Mouse (Mus musculus): ENCODE data around the gene H2-M5.

Gene H2-M5

DNA sequence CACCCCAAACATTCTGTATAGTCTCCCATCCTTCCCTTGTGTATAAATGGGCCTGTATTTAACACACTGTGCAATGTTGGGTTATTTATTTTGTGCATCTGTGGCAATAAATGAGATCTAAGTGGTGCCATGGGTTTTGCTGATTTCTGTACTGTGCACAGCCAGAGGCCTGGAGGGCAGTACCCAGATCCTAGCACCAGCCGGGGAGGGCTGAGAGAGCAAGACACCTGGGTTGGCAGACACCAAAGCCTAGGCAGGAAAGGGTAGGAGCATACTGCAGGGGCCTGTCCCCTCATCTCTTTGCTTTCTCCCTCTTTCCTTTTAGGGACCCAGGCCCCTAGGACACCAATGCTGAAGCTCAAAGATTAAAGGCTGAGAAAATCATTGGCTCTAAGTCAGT lies 41.1 kb downstream of the H2-M5 start:
- no peak for DNase-seq (ENCODE audit: low read depth)

DNA sequence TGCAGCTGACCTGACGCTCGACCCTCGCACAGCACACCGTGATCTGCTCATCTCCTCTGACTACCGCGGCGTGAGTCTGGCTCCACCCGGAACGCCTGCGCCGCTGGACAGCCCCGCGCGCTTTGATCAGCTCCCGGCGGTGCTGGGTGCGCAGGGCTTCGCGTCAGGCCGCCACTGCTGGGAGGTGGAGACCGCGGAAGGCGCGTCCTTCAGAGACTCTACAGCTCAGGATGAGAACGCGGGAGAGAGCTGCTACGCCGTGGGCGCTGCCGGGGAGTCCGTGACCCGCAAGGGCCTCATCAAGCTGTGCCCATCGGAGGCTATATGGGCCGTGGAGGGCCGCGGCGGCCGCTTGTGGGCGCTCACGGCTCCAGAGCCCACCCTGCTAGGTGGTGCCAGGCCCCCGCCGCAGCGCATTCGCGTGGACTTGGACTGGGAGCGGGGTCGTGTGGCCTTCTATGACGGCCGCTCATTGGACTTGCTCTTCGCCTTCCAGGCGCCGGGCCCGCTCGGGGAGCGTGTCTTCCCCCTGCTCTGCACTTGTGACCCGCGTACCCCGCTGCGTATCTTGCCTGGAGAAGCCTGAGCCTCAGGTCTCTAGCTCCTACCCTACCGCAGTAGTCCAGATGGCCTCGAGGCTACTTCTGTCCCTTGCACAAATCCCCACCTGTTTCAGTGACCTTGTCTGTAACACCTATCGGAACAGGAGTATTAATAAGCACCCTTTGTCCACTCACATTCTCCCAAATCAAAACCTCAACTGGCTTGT lies 42.1 kb downstream of the H2-M5 start:
- DNase-seq (ENCODE audit: low read depth) = no peak

DNA sequence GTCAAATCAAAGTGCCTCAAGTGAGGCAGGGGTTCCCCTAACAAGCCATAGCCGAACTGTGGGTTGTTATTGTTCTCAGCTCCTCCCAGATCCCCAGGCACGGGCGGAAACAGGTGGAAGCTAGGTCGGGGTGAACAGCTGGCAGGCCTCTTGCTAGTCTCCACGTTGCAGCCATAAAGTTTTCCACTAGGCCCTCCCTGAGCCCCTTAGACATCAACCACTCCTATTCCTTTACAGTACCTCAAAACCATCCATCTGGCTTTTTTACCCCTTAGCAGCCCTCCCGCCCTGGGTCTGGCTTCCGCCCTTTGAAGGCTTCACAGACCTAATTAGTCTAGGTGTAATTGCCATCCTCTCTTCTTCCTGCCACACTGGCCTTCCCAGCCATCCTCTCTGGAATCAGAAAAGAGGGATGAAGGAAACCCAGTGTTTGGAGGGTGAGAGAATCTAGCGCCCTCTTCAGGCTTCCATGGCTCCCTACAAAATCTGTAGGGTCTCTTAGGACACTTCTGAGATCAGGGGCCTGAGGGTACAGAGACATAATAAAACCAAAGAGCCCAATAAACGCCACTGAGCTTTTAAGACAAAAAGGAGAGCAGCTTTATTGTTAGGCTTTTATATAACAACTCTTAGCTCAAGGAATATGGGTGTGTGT lies 45.1 kb downstream of the H2-M5 start:
- DNase-seq (ENCODE audit: low read depth) = no peak

DNA sequence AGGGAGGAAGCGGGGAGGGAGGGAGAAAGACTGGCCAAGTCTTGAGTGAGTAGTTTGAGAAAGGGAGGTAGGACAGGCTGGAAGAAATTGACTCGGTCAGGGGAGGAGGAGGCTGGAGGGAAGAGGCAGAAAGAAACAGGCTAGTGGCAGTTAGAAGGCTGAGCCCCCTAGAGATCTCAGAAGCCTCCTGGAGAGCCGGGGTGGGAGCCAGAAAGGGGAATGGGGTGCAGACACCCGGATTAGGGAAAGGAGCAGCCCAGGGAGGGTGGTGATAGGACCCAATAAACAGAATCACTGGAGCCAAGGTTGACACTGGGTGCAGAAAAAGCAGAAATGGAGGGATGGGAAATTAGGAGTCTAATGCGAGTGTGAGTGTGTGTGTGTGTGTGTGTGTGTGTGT lies 45.6 kb downstream of the H2-M5 start:
- no peak for DNase-seq (ENCODE audit: low read depth)

DNA sequence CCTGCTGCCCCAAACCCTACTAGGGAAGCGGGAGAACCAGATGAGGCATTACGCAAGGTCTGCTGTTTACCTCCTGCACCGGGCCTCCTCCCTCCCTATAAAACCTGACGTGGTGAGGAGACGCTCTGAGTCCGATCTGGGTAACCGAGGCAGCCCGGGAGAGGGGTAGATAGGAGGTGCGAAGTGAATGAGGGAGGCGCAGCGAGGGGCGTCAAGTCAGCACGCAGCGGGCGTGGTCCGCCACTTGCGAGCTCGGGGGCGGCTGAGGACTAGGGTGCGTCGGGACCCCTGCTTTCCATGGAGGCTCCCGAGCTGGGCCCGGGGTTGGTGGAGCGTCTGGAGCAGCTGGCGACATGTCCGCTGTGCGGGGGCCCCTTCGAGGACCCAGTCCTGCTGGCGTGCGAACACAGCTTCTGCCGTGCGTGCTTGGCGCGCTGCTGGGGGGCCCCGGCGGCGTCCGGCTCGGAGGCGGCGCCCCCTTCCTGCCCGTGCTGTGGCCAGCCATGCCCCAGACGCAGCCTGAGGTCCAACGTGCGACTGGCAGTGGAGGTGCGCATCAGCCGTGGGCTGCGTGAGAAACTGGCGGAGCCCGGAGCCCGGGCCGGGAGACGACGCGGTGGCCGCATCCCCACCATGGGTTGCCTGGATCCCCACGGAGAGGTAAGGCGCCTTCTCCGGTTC lies 46.4 kb downstream of the H2-M5 start, which contains the start of gene Rnf39:
Gene Rnf39, plus strand, starts transcription at position 128 of the 681 bp plus-strand sequence.
- DNase-seq (ENCODE audit: low read depth) = no peak

DNA sequence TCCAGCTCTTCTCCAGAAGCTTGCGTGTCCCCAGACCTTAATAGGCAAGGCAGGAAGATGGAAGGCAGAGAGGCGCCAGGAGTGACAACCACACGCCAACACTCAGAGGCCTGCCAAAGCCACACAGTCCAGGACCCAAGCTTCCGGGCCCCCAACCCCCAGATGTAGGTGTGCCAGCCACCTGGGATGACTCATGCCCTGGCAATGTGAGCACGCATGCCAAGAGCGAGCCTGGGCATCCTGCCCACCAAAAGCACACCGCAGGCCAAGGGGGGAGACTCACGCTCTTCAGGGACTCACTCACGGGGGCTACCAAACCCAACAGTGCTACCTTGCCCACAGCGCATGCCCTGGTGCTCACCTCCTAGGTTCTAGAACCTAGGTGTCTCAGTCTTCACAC lies 46.9 kb downstream of the H2-M5 start:
- DNase-seq (ENCODE audit: low read depth) = no peak

DNA sequence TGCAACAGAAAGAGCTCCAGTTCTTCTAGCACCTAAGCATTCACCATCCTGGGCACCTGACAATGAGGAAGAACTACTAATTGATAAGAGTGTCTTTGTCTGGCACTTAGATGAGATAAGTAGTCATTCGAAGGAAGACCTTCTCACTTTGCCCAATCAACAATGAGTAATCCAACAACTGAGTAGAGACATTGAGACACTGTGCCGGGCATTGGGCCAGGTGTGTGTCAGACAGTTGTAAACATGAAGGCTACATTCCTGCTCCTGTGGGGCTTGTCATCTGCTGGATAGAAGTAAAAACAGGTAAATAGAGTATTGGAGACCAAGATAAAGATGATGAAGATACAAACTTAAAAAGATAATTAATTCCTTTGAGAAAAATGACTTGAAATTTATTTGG lies 51.3 kb downstream of the H2-M5 start:
- DNase-seq (ENCODE audit: low read depth) = no peak
